Mouse (Mus musculus): Measurements from ENCODE around the gene Cdc42se1.

- TF ChIP-seq CTCF (IDR thresholded peaks at IDR 0.05; ENCODE audit: low read depth) (no peak), EP300 (IDR thresholded peaks at IDR 0.05; ENCODE audit: low read depth) (no peak)
These were observed 12.4 kb downstream of the Cdc42se1 start for GRCm38 (mm10) chr3:95240900-95241299.

All from liver, embryonic 14.5 days (tissue).